In genomic region chr6:110755921-110756320, GRCm38 (mm10) we compare ENCODE assay signal across 13 mouse cellular contexts.
"Had no signal": no experiment of that assay in that cellular context is flagged by ENCODE, and none has a peak within 500 bp of the region (broad histone marks: within the 10 kb centered on the region; RNA-seq: fewer than 3 reads in every experiment).

No protein-coding gene starts in this region.

- H3K36me3 ChIP-seq: limb, embryonic 10.5 days; liver, embryonic 15.5 days had no signal

- H3K9me3 ChIP-seq: limb, embryonic 10.5 days; liver, embryonic 15.5 days had no signal

- H3K27me3 ChIP-seq: liver, embryonic 15.5 days had no signal

- H3K4me3 ChIP-seq: left cerebral cortex, adult 2 months; limb, embryonic 10.5 days; liver, embryonic 15.5 days had no signal

- DNase-seq: kidney, adult 8-10 months; kidney, postnatal 25 days; lung, adult 2 months; lung, postnatal 36 days; right cerebral cortex, adult 18-20 months; right cerebral cortex, postnatal 25 days; thymus, postnatal 36 days had no signal

- ATAC-seq: intestine, postnatal 0 days; lung, postnatal 0 days had no signal

- H3K4me1 ChIP-seq: limb, embryonic 10.5 days; liver, embryonic 15.5 days had no signal

- H3K27ac ChIP-seq: left cerebral cortex, adult 2 months; limb, embryonic 10.5 days; liver, embryonic 15.5 days had no signal

- H3K9ac ChIP-seq: liver, embryonic 15.5 days had no signal

- H3K4me2 ChIP-seq: liver, embryonic 11.5 days; liver, embryonic 15.5 days had no signal
